Mouse (Mus musculus): ENCODE measurements around the gene Haao. TPM values are rescaled to one million over a fixed set of nuclear protein-coding genes. Genes with fewer than 3 reads are reported as not detected.

Gene Haao
- total RNA-seq, 4 experiments from 2014 or later = 0.64 to 1.0 (median 0.83) TPM

Other genes with a start within 250 kb of the Haao start
- gene Kcng3, start 216.1 kb downstream of the Haao start, total RNA-seq (2022) = 10 to 100 TPM; 14.4 to 27.6 (median 16.3) TPM
- 10 to 100 TPM; 66.2 to 96.2 (median 82.9) TPM for gene Mta3, start 141.8 kb downstream of the Haao start, total RNA-seq (2022)